Mouse (Mus musculus) gastrocnemius, adult 18-20 months (tissue): ENCODE measurements around the gene Acot5. TPM values are rescaled to one million over a fixed set of nuclear protein-coding genes. Genes with fewer than 3 reads are reported as not detected.
"Not testable (repeated sequence)": the region's sequence is repeated elsewhere in the genome, so short reads cannot be mapped to it uniquely, and the experiment has no call there.

ENCODE experiments used
- DNase-seq: peaks from one replicate; pipeline ENCODE4 v3.0.0; 2021; ENCODE audit warnings: low spot score
- long read RNA-seq, 2 experiments: library from polyadenylated mRNA; stranded (forward); transcript quantifications; one replicate each; pipeline ENCODE4 v2.0.0; 2021
- total RNA-seq, 2 experiments: library from RNA; stranded (reverse); gene quantifications; 2 replicates each; pipeline ENCODE4 v1.2.3; 2021

The Acot5 gene
- total RNA-seq: not detected
- long read RNA-seq, experiment 1: 0 reads
- long read RNA-seq, experiment 2: 0 reads

DNA sequence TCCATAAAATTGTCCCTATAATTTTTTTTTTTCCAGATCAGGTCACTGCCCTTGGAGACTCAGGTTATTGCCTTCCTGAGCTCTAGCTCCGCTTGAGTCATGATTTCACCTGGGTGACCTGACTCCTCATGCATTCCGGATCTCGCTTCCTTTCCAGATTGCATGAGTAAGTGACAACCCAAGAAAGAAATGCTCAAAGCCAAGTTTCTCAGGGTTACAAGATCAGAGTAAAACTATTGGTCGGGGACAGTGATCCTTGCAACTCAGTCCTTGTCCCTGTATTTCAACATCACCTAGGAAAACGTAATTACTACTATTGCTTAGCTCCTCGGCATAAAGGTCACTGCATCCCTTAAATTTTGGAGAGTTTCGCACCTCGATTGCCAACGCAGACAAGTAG, at the start of gene Acot5:
Acot5 (plus strand) TSS at position 340 of the 400 bp plus-strand sequence.
- DNase-seq: no peak

DNA sequence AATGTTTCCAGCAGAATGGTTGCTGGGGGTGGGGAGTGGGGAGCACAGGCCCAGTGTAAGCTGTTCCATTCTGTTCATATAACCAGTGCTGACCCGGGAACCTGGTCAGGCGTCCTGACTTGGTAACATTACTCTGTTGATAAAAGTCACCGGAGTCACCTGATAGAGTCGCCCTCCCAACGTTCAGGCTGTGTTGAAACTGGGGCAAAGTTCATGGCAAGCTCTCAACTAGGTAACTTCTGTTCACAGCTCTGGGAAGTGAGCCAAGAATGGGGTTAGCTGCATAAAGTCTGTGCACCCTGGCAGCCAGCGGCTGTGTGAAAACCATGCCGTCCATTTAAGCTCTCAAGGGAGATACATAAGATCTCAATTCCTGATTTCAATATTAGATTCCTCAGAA, 48.6 kb upstream of the Acot5 start:
- peak; percentile 91 for DNase-seq

DNA sequence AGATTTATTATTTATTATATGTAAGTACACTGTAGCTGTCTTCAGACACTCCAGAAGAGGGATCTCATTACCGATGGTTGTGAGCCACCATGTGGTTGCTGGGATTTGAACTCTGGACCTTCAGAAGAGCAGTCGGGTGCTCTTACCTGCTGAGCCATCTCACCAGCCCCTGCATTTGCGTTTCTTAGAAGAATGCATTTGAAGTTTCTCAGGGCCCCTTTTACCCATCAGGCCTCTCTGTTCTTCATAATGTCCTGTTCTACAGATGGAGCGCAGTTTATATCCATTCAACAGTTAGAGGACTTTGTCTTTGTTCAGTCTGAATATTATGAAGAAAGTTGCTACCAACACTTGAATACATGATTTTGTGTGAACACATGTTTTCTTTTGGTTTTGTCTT, 46.9 kb upstream of the Acot5 start:
- DNase-seq: not testable (repeated sequence)

DNA sequence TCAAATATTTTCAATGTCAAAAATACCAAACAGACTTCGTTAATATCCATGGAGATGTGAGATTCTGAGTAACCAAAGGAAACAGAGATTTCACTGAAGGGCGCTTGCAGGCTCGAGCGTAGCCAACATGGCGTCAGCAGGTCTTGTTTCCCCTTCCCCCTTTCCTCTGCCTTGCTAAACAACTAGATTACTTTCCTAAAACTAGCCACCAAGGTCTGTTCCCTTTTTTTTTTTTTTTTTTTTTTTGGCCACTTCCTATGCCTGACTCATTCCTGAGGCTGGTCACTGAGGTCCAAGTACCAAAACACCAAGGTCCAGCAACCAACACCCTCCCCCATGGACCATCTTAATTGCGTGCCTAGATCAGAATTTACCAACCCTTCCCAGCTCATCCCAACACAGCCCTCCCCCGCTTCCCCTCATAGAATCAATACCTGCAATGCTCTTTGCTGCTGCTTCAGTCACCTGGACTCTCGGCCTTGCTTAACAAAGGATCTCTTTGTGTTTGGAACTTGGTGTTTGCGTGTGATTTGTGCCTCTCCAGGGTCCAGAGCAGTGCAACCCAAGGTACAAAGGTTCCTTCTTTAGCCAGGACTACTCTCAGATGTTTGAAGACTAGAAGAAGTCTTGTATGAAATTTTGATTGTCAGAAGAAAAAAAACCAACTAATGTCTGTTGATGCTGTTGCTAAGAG, 45.9 kb upstream of the Acot5 start:
- no peak for DNase-seq

DNA sequence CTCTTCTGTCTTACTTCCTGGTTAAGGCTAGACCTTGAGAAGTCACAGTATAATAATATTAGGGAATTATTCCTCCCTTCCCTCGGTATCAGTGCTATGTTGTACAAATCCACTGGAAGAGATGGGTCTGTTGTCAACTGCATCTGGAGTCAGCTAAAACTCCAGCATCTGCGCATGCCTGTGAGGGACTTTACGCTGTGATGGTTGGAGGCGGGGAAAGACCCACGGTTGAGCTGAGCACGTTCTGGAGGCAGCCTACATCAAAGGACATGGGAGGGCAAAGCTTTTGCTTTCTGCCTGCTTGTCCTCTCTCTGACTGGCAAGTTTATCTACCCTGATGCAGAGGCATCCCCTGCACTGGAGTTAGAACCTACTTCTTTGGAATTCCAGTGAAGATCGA, 43.2 kb upstream of the Acot5 start:
- DNase-seq: no peak

DNA sequence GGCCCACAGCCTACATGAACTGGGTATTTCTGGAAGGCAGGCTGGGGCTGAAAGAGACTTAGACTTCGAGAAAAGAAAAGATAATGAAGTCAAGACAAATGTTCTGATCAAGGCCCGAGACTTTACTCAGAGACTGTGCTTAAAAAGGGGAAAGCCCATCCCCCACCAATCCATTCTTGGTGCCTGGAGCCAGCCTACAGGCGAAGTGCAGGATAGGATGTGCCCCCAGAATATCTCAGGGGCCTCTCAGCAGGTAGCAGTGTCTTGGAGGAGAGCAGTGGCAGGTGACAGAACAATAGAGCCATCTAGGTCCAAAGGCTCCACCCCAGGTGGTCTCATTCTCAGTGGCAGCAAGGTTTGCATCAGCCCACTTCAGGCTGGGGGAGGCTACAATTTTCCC, 40.8 kb upstream of the Acot5 start:
- DNase-seq: not testable (repeated sequence)

DNA sequence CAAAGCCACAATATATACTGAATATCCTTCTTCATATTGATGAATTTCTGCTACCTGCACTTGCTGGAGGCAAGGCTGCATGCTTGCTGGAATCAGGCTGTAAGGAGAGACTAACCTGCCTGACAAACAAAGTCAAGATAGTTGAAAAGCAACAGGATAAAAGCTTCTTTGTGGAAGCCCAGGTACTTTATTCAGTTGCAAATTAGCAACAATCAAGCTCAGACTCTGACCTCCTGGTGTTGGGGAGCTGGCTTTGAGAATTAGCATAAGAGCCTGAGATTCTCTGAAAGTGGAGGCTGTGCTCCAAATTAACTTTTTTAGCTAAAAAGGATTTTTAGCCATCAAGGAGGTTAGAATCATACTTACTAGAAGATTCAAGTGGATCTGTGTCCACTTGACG, 40.1 kb upstream of the Acot5 start:
- not testable (repeated sequence) for DNase-seq

DNA sequence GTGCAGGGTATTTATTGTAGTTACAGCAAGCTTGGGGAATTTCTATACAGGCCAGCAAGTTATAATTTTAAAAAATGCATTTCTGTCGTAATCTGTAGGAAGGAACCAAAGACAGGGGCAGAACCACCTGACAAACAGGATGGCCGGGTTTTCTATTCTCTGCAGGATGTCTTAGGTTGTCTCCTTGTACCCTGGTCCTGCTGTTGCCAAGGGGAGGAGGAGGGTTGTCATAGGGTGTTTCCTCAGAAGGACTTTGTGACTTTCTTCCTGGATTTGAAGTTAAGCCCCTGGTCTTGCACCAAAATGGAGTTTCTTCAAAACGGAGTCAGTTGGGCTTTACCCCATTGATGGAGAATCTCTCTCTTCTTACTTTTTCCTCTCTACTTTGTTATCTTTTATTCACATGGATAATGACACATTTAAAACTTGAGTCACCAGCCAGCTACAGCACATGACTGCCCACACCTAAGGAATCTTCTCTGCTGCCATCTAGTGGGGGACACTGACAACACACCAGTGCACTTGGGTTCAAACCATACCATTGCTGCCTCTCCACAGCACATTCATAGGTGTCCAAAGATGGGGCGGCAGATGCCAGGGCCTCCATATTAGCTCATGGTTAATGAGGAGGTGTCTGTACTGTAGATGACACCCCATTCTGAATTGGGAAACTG, 38.3 kb upstream of the Acot5 start:
- peak; percentile 84 for DNase-seq

DNA sequence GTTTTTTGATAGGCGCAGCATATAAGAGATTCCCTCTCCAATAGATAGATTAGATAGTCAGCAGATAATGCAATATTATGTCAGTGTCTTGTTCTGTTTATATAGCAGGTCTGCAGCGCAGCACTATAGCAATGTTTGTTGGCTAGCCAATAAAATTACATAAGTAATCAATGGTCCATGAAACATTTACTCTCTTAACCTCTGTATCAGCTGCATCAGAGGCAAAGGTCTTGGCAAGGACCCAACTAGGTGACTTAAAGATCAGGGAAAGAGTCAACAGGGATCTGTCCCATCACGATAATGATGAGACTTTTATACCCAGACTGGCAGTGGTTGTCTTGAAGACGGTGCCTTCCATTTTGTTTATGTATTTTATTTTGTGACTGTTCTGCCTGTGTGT, 36.3 kb upstream of the Acot5 start:
- no peak for DNase-seq

DNA sequence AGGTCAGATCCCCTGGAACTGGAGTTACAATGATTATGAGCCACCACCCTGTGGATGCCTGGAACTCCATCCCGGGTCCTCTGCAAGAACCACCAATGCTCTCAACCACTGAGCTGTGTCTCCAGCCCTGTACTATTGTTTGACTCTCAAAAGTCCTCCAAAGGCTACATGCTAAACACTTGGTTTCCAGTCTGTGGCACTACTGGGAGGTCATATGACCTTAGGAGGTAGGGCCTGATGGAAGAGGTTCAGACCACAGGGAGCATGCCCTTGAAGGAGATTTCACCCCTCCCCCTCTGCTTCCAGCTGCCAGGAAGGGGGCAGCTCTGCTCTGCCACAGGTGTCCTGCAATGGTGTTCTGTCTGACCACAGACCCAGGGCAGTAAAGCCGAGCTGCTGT, 35.8 kb upstream of the Acot5 start:
- DNase-seq: not testable (repeated sequence)

DNA sequence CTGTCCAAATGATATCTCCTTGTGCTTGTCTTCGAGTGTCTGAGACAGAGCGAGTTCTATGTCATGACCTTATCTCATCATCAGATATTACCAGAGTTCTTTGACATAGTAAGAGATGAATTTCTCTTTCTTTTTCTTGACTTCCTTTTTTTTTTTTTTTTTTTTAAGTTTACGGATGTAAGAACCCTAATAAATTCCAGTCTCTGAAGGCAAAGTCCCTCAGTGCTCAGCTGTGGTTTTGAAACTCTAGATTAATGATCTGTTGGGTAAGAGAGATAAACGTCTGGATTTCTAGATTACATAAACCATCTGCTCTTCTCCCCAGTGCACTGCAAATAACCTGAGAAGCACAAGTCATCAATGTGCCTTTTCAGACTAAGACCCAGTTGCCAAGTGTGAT, 35.0 kb upstream of the Acot5 start:
- no peak for DNase-seq

DNA sequence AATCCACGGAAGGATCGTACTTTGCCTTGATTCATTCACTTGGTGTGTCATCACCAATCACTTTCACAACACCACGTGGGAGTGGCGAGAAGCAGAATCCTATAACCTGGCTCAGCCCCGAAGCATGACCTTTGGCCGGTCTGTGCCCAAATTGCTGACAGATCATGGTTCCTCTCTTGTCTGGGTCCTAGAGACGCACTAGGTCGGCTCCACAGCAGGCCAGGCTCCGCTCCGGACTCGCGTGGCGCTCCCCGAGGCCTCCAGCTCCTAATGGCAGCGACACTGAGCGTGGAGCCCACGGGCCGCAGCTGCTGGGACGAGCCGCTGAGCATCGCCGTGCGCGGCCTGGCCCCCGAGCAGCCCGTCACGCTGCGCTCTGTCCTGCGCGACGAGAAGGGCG, 30.9 kb upstream of the Acot5 start, which contains the start of gene Acot4:
Acot4 (plus strand) TSS at position 139 of the 400 bp plus-strand sequence.
- not testable (repeated sequence) for DNase-seq

DNA sequence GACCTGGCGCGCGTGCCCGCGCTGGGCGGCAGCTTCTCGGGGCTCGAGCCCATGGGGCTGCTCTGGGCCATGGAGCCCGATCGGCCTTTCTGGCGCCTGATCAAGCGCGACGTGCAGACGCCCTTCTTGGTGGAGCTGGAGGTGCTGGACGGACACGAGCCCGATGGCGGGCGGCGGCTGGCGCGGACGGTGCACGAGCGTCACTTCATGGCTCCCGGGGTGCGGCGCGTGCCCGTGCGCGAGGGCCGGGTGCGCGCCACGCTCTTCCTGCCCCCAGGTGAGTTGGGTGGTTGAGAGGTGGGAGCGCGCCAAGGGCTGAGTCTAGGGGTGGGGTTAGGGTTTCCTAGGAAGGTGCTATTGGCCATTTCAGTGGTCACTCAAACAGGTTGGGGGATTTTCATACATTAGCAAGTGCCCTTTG, 30.4 kb upstream of the Acot5 start, which contains the start of gene Gm49366:
Gm49366 (plus strand) TSS at position 245 of the 421 bp plus-strand sequence.
- DNase-seq: not testable (repeated sequence)

DNA sequence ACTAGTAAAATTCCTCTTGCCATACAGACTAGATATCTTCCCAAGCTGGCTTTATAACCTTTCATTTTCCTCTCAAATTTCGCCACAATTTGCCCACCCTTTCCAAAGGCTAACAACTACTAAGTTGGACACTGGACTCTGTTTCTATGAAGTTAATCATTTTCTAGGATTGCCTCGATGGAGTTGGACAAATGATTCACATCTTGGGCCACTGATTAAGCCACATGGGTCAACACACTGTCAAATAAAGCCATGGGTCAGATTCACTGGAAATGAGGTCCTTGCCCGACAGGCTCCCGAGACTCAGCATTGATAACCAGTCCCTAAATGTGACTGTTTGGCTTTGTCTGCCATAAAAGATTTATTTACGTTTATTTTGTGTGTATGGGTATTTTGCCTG, 26.9 kb upstream of the Acot5 start:
- DNase-seq: no peak

DNA sequence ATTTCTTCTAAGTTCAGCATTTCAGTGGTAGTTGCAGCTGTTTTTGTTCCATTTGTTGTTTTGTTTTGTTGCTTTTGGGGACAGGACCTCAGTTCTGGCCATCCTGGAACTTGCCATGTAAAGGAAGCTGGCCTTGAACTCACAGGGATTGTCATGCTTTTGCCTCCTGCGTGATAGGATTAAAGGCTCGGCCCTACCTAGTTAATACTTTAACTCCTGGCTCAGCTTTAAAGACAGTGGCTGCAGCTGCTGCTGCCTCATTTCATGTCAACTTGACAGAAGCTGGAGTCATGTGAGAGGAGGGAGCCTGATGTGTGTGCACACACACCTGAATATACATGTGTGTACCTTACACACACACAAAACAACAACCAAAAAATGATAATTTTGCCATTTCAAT, 25.1 kb upstream of the Acot5 start:
- no peak for DNase-seq

DNA sequence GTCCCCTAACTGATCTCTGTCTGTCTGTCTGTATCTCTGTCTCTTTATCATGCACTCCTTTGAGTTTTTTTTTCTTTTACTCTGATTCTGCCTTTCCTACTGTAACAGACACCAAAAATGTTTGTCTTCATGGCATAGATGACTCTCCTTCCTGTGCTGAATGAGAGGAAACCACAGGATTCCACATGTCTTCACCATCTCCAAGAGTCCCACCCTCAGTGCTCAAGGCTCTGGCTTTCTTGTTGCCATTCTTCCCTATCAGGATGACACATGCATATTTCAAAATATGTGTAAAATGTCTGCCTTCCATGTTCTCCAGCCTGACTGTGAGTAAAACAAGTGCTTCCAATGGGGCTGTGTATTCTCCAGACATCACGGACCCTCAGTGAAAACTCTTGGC, 22.2 kb upstream of the Acot5 start:
- DNase-seq: no peak

DNA sequence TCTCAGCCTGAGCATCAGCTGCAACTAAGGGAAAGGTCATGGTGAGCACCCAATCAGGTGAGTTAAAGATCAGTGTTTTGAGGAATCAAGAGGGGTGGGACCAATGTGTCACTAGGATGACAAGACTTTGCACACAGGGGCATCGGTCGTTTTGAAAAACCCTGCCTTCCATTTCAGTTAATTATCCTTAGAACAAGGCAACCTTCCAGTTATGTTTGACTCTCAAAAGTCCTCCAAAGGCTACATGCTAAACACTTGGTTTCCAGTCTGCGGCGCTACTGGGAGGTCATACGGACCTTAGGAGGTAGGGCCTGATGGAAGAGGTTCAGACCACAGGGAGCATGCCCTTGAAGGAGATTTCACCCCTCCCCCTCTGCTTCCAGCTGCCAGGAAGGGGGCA, 18.4 kb upstream of the Acot5 start:
- DNase-seq: not testable (repeated sequence)

DNA sequence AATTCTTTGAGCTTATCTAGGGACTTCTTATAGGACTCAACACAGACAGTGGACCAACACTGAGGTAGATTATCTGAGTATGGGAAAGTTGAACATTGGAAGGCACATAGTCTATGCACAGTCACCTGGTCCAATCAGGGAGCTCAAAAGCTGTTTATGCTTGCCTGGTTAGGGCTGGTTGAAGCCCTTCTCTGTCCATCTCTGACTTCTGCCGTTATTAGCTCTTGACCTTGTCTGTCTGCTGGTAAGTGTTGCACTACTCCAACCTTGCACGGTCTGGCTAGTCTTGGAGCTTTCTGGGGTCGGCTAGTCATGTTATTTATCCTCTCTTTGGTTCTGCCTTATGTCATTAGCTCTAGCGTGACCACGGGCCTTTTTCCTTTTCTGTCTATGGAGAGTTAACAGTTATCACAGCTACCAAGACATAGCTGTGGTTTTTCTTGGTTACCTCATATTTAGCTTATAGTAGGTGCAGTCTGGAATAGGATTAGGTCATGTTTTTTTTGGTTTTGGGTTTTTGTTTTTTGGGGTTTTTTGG, 17.1 kb upstream of the Acot5 start, which contains the start of gene Acot3:
Acot3 (plus strand) TSS at position 208 of the 538 bp plus-strand sequence.
- DNase-seq: no peak

DNA sequence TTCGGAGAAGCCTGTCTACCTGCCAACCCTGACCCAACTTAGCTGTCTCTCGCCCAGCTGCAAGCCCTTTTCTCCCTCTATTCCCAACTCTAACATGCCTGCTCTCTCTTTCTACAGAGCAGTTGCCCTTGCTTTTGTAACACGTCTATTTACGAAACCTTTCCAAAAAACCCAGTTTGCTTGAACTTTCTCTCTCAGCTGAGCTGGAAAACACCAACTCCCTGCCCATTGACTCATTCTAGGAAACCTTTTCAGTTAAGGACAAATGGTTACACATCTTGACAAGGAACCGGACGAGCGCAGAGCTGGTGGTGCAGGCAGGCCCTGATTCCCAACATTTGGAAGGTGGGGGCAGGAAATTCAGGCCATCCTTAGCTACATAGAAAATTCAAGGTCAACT, 16.5 kb upstream of the Acot5 start:
- no peak for DNase-seq

DNA sequence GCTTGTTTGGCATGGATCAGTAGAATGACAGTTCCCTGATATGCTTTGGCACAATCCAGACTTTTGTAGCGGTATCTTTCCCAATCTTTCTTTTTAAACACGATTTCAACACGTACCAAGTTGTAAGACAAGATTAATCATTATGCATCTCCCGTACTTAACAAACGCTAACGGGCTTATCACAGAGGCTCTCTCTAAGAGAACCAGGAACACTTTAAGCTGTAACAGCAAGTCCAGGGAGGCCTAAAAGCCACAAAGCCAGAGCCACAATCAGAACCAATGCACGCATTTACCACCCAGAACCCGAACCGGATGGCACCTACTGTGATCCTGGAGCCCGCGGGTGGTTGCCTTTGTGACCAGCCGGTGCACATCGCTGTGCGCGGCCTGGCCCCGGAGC, 16.0 kb upstream of the Acot5 start:
- no peak for DNase-seq

DNA sequence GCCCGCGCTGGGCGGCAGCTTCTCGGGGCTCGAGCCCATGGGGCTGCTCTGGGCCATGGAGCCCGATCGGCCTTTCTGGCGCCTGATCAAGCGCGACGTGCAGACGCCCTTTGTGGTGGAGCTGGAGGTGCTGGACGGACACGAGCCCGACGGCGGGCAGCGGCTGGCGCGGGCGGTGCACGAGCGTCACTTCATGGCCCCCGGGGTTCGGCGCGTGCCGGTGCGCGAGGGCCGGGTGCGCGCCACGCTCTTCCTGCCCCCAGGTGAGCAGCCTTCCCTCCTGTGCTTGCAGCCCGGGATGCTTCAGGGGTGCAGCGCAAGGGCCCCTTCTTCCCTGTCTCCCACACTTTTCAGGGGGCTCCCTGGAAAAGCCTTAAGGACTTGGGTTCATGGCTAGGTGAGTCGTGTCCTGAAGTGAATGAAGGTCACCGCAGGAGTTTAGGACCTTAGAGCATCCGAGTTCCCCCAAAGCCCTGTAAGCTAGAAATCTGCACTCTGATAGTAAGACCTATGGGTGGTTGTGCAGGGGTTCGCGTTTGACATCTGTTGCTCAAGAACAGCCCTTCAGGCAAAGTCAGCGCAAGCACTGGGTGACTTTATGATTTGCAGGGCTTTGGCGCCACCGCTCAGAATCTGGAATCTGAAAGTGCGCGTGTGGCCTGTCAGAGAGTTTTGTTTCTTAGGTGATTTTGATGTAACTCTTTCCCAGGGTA, 15.3 kb upstream of the Acot5 start:
- DNase-seq: no peak

DNA sequence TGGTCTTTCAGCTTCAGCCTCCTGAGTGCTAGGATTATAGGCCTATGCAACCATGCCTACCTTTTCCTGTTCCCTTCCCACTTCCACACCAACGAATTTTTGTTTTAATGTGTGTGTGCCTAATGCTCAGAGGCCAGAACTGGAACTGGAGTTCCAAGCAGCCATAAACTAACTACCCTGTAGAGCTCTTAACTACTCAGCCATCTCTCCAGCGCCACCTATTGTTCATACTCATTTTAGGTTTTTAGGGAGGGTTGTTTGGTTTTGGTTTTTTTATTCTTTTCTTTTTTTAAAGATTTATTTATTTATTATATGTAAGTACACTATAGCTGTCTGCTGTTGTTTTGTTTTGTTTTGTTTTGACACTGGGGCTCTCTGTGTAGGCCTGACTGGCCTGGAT, 8.2 kb upstream of the Acot5 start:
- peak; percentile 17 for DNase-seq
